Mouse (Mus musculus) lung, embryonic 16.5 days (tissue): ENCODE measurements around the gene Tstd3. TPM values are rescaled to one million over a fixed set of nuclear protein-coding genes. Genes with fewer than 3 reads are reported as not detected.

Experiments used
- ATAC-seq: fragments of 200-750 bp; cut with Nextera tagmentation; 2 replicates; pipeline ENCODE4 v1.8.0; 2017; ENCODE audit warnings: low read depth, mild to moderate bottlenecking, moderate library complexity
- H3K27ac ChIP-seq: fragments of 300-500 bp; sonication (generic); 2 replicates; pipeline ENCODE4 v1.5.1; 2014; ENCODE audit warnings: mild to moderate bottlenecking, control low read depth, low read length
- H3K27me3 ChIP-seq: fragments of 300-500 bp; sonication (generic); 2 replicates; pipeline ENCODE4 v1.6.1; 2014; ENCODE audit warnings: low read depth, low read length, mixed read lengths; ENCODE audit not compliant: control insufficient read depth, insufficient read depth
- H3K36me3 ChIP-seq: fragments of 300-500 bp; sonication (generic); 2 replicates; pipeline ENCODE4 v1.6.1; 2014; ENCODE audit warnings: low read length; ENCODE audit not compliant: control insufficient read depth, insufficient read depth
- H3K4me1 ChIP-seq: fragments of 300-500 bp; sonication (generic); replicated peaks from 2 replicates; pipeline ENCODE4 v1.6.1; 2014; ENCODE audit warnings: low read length, mixed read lengths; ENCODE audit not compliant: control insufficient read depth, insufficient read depth
- H3K4me2 ChIP-seq: fragments of 300-500 bp; sonication (generic); 2 replicates; pipeline ENCODE4 v1.6.1; 2014; ENCODE audit warnings: low read depth, low read length, control low read depth
- H3K4me3 ChIP-seq: fragments of 300-500 bp; sonication (generic); 2 replicates; pipeline ENCODE4 v1.5.1; 2014; ENCODE audit warnings: mild to moderate bottlenecking, low read length, control low read depth
- H3K9ac ChIP-seq: fragments of 300-500 bp; sonication (generic); 2 replicates; pipeline ENCODE4 v1.6.1; 2014; ENCODE audit warnings: low read length, control low read depth
- H3K9me3 ChIP-seq: fragments of 300-500 bp; sonication (generic); 2 replicates; pipeline ENCODE4 v1.6.1; 2016; ENCODE audit warnings: low read length; ENCODE audit not compliant: control insufficient read depth
- WGBS: fragments of 180-500 bp; shearing (Covaris S2); extraction: QIAGEN DNeasy Blood & Tissue Kit; methylation state at CpG from one replicate; pipeline ENCODE4 v1.1.7; 2014; 5-methylcytosine and 5-hydroxymethylcytosine counted together
- polyA plus RNA-seq: library from polyadenylated mRNA; unstranded; fragments of >200 nt; fragmentation: Nextera tagmentation; extraction: Ambion mirVana; gene quantifications from 2 replicates; pipeline ENCODE4 v1.2.1, GENCODE M21; 2015

Gene Tstd3
- polyA plus RNA-seq = 8.0 and 8.4 TPM in 2 replicates

DNA sequence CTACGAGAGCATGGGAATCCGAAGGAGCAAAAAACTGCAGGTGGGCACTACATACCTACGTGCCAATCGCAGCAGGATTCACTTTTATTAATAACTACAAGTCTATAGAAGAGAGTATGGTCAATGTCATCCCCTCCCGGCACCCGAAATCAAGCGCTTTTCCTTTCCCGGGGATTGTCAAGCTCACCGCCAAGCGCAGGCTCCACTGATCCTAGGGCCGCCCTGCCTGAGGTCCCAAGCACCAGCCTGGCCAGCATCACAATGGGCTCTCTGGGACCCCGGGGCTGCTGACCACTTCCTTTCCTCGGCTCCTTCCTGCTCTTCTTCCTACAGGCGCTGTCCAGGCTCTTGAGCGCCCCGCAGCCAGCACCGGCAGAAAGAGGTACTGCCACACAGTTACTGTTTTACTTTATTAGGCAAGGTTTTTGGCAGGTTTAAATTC, at the start of gene Tstd3, which contains the start of gene Usp45:
Gene Tstd3, minus strand, starts transcription at position 350 of the 442 bp plus-strand sequence.
Gene Usp45, plus strand, starts transcription at position 294 of the 442 bp plus-strand sequence.
- peak within 1 kb of the TSS; percentile 88 for H3K4me2 ChIP-seq
- peaks cover 4% of the 10 kb centered on the region; the same call in 1 of the 2 replicates for H3K4me1 ChIP-seq
- H3K36me3 ChIP-seq = no peaks in the 10 kb centered on the region
- H3K27ac ChIP-seq = no peak within 1 kb of the TSS
- under 1% methylated on average over 17 of the region's 17 CpGs for WGBS
- H3K4me3 ChIP-seq = peak within 1 kb of the TSS; percentile 71
- H3K27me3 ChIP-seq = no peaks in the 10 kb centered on the region
- H3K9ac ChIP-seq = peak within 1 kb of the TSS; percentile 70
- ATAC-seq = peak; percentile 89
- H3K9me3 ChIP-seq = no peaks in the 10 kb centered on the region

- ATAC-seq = peak; percentile 54; the same call in 1 of the 2 replicates
- WGBS = 35% methylated on average over 2 of the region's 2 CpGs
- peaks cover 18% of the 10 kb centered on the region for H3K36me3 ChIP-seq
Observed at GRCm38 (mm10) chr4:21814029-21814428, 47.0 kb upstream of the Tstd3 start.

GRCm38 (mm10) chr4:21812635-21813034, 45.6 kb upstream of the Tstd3 start:
- no peak overlapping the region for H3K9ac ChIP-seq
- ATAC-seq = no peak
- WGBS = 92% methylated on average over 6 of the region's 6 CpGs

More at GRCm38 (mm10) chr4:21814029-21814428, 47.0 kb upstream of the Tstd3 start:
- Histone ChIP-seq H3K4me1 (no peaks in the 10 kb centered on the region), H3K9ac (no peak overlapping the region), H3K27me3 (no peaks in the 10 kb centered on the region), H3K9me3 (no peaks in the 10 kb centered on the region), H3K27ac (no peak overlapping the region), H3K4me2 (no peak overlapping the region), H3K4me3 (no peak overlapping the region)

DNA sequence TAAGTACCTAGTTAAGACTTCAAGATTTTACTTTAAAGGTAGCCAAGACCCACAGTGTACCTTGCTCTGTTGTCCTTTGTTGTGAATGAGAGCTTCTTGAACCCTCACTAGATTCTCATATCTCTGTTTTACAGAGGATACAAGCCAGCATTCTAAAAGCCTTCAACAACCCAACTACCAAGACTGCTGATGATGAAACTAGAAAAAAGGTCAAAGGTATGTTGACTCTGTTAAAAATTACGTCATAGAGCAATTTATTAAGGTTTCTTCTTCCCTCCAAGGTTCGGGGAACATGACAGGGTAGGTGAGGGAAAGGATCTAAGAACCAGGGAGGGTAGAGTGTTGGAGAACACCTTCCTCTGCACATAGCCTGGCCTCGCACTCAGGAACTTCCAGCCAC, 43.6 kb upstream of the Tstd3 start:
- 78% methylated on average over 3 of the region's 3 CpGs for WGBS
- no peak for ATAC-seq
- H3K4me3 ChIP-seq = no peak overlapping the region
- H3K27me3 ChIP-seq = no peaks in the 10 kb centered on the region
- H3K9ac ChIP-seq = no peak overlapping the region
- no peaks in the 10 kb centered on the region for H3K4me1 ChIP-seq
- no peaks in the 10 kb centered on the region for H3K9me3 ChIP-seq
- peaks cover 17% of the 10 kb centered on the region for H3K36me3 ChIP-seq
- H3K27ac ChIP-seq = no peak overlapping the region
- no peak overlapping the region for H3K4me2 ChIP-seq

More at GRCm38 (mm10) chr4:21812635-21813034, 45.6 kb upstream of the Tstd3 start:
- peaks cover 18% of the 10 kb centered on the region for H3K36me3 ChIP-seq
- no peaks in the 10 kb centered on the region for H3K27me3 ChIP-seq
- no peak overlapping the region for H3K4me2 ChIP-seq
- H3K4me3 ChIP-seq = no peak overlapping the region
- H3K9me3 ChIP-seq = no peaks in the 10 kb centered on the region
- H3K4me1 ChIP-seq = no peaks in the 10 kb centered on the region
- H3K27ac ChIP-seq = no peak overlapping the region

GRCm38 (mm10) chr4:21807204-21807603, 40.2 kb upstream of the Tstd3 start:
- H3K4me3 ChIP-seq = no peak overlapping the region
- H3K9ac ChIP-seq = no peak overlapping the region
- no peak for ATAC-seq
- H3K36me3 ChIP-seq = peaks cover 21% of the 10 kb centered on the region
- 74% methylated on average over 5 of the region's 5 CpGs for WGBS
- H3K4me1 ChIP-seq = no peaks in the 10 kb centered on the region
- no peaks in the 10 kb centered on the region for H3K9me3 ChIP-seq
- no peak overlapping the region for H3K27ac ChIP-seq
- H3K27me3 ChIP-seq = no peaks in the 10 kb centered on the region
- H3K4me2 ChIP-seq = no peak overlapping the region

DNA sequence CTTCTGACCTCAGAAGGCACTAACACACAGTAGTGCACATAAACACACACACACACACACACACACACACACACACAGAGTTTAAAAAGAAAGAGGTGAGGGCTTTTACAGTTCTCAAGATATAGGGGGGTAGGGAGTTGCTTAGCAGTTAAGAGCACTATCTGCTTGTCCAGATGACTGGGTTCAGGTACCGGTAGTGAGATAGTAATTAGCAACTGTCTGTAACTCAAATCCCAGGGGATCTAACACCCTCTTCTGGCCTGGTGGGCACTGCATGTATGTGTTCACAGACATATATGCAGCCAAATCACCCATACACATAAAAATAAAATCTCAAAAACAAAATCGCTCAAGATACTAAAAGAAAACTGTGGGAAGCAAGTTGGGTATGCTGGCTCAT, 34.6 kb upstream of the Tstd3 start:
- Histone ChIP-seq H3K4me2 (no peak overlapping the region), H3K36me3 (peaks cover 20% of the 10 kb centered on the region)
- 90% methylated on average over 2 of the region's 2 CpGs for WGBS

DNA sequence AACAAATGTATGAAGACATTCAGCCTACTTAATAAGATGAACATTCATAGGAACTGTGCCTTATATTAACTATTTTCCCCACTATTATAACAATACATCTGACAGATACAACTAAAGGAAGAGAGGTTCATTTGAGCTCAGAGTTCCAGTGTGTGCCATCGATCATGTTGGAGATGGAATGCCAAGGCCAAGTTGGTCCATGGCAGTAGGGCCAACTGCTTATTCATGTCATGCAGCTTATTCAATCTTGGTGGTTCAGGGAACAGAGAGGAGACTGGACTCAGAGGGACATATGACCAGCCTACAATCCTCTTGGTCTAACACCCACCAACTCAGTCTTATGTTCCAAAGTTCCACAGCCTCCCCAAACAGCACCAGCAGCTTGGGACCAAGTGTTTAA, 34.0 kb upstream of the Tstd3 start:
- Histone ChIP-seq H3K27me3 (no peaks in the 10 kb centered on the region), H3K4me1 (no peaks in the 10 kb centered on the region), H3K36me3 (peaks cover 18% of the 10 kb centered on the region), H3K9ac (no peak overlapping the region), H3K9me3 (no peaks in the 10 kb centered on the region), H3K4me2 (no peak overlapping the region), H3K4me3 (no peak overlapping the region), H3K27ac (no peak overlapping the region)
- ATAC-seq = no peak
- WGBS = 94% methylated on average over 1 of the region's 1 CpGs

More for the DNA sequence above, 34.6 kb upstream of the Tstd3 start:
- Histone ChIP-seq H3K27me3 (no peaks in the 10 kb centered on the region), H3K4me3 (no peak overlapping the region), H3K4me1 (no peaks in the 10 kb centered on the region), H3K9ac (no peak overlapping the region), H3K27ac (no peak overlapping the region), H3K9me3 (no peaks in the 10 kb centered on the region)
- ATAC-seq = no peak

GRCm38 (mm10) chr4:21793631-21794030, 26.6 kb upstream of the Tstd3 start:
- H3K27ac ChIP-seq = no peak overlapping the region
- H3K4me3 ChIP-seq = no peak overlapping the region
- no peak for ATAC-seq
- WGBS = 42% methylated on average over 3 of the region's 3 CpGs
- no peak overlapping the region for H3K4me2 ChIP-seq
- no peaks in the 10 kb centered on the region for H3K4me1 ChIP-seq
- no peaks in the 10 kb centered on the region for H3K27me3 ChIP-seq
- H3K36me3 ChIP-seq = peaks cover 7% of the 10 kb centered on the region
- H3K9me3 ChIP-seq = no peaks in the 10 kb centered on the region
- no peak overlapping the region for H3K9ac ChIP-seq

GRCm38 (mm10) chr4:21789836-21790235, 22.8 kb upstream of the Tstd3 start:
- Histone ChIP-seq H3K4me1 (no peaks in the 10 kb centered on the region), H3K4me3 (no peak overlapping the region), H3K9me3 (no peaks in the 10 kb centered on the region), H3K36me3 (peaks cover 15% of the 10 kb centered on the region), H3K27me3 (no peaks in the 10 kb centered on the region), H3K27ac (no peak overlapping the region), H3K4me2 (no peak overlapping the region), H3K9ac (no peak overlapping the region)
- 78% methylated on average over 4 of the region's 4 CpGs for WGBS
- ATAC-seq = no peak

DNA sequence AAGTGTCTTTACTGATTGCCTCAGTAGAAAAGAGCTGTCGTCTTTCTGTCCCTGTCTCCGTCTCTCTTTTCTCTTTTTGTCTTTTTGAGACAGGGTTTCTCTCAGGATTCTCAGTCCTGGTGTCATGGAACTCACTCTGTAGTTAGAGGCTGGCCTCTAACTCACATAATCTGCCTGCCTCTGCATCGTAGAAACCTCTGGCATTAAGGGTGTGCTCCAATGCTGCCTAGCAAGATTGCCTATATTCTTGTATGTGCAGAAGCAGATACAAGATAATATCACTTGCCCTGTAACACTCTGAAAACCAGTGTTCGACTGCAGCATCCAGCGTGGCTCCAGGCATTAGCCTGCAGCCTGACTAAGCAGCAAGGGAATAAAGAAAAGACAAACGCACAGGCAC, 21.9 kb upstream of the Tstd3 start:
- WGBS = 92% methylated on average over 6 of the region's 6 CpGs
- ATAC-seq = no peak
- Histone ChIP-seq H3K27me3 (no peaks in the 10 kb centered on the region), H3K9me3 (no peaks in the 10 kb centered on the region), H3K27ac (no peak overlapping the region), H3K36me3 (peaks cover 20% of the 10 kb centered on the region), H3K4me1 (no peaks in the 10 kb centered on the region), H3K9ac (no peak overlapping the region), H3K4me2 (no peak overlapping the region), H3K4me3 (no peak overlapping the region)
